20 mouse cellular contexts compared by ENCODE assay signal in genomic region chr8:121765594-121766138, GRCm38 (mm10). TPM values are rescaled to one million over a fixed set of nuclear protein-coding genes. Genes with fewer than 3 reads are reported as not detected.
A peak's percentile ranks its signal among the peaks of the same experiment; 100 is the strongest.
DNase-seq lines count a peak whose midpoint lies in the region; TF ChIP-seq lines count a peak whose summit lies in the region.
"Had no signal": no experiment of that assay in that cellular context is flagged by ENCODE, and none has a peak within 500 bp of the region (broad histone marks: within the 10 kb centered on the region; RNA-seq: fewer than 3 reads in every experiment).

No protein-coding gene starts in this region.

- H3K27ac ChIP-seq in left cerebral cortex, adult 2 months: peak overlapping the region; percentile 10
- H3K27ac ChIP-seq: embryonic facial prominence, embryonic 15.5 days; forebrain, embryonic 10.5 days; heart, embryonic 13.5 days; hindbrain, embryonic 15.5 days had no signal

- TF ChIP-seq CTCF in left cerebral cortex, adult 2 months (IDR thresholded peaks at IDR 0.05): no peak

- no peak overlapping the region for H3K4me3 ChIP-seq in left cerebral cortex, adult 2 months
- H3K4me3 ChIP-seq: embryonic facial prominence, embryonic 15.5 days; erythroblast, embryonic 14.5 days; forebrain, embryonic 10.5 days; heart, embryonic 13.5 days; hindbrain, embryonic 15.5 days had no signal

- intact Hi-C loops in gastrocnemius, postnatal 14 days (cut with DNase I; ENCODE audit: low total_unique reads): no loop called here
- intact Hi-C loops in left cerebral cortex, adult 2 months (cut with DNase I): loop anchor here (5.0 kb wide), 1 partner anchor 33 kb away; no protein-coding TSS in a partner anchor
- intact Hi-C loops in left cerebral cortex, postnatal 14 days (cut with DNase I): no loop called here

- DNase-seq in gastrocnemius, adult 18-20 months (ENCODE audit: low spot score): peak; percentile 42
- DNase-seq in gastrocnemius, postnatal 14 days: no peak
- DNase-seq in left cerebral cortex, adult 2 months (ENCODE audit: extremely low spot score in 1 of 2, low spot score in 2 of 2): no peak
- no peak for DNase-seq in left cerebral cortex, postnatal 14 days (ENCODE audit: low spot score in 2 of 2)
- peak; percentile 59 for DNase-seq in brain, adult 2 months (ENCODE audit: low read depth, low spot score)
- peak; percentile 49 for DNase-seq in telencephalon, adult 2 months (ENCODE audit: low read depth, low spot score)
- DNase-seq in heart, adult 11 months: no peak
- DNase-seq: adrenal gland, postnatal 36 days; cerebellum, adult 11 months; cerebellum, adult 8-10 months; cerebellum, postnatal 14 days; embryo, embryonic 11 days; heart, postnatal 36 days had no signal

RNA-seq across cellular contexts. Expression of gene Jph3, which starts 36.2 kb away (rescaled TPM):
- total RNA-seq in gastrocnemius, adult 18-20 months (2021): under 1 TPM in 1 of 2 experiments, not detected in 1; 0.07 TPM
- under 1 TPM in 1 of 2 experiments, not detected in 1; 0.09 TPM for total RNA-seq in gastrocnemius, postnatal 14 days (2021)
- 100 to 1,000 TPM; 285 to 297 TPM for total RNA-seq in left cerebral cortex, adult 2 months (2021)
- total RNA-seq in left cerebral cortex, postnatal 14 days (2021): 100 to 1,000 TPM; 187 to 192 TPM
- total RNA-seq: common myeloid progenitor, adult 5-6 weeks; granulocyte monocyte progenitor cell, adult 5-6 weeks had no signal

Comparison
In these comparisons a context has a peak if more than half of its experiments do, and no peak if none do; other contexts are left out.
1. DNase-seq: peak in gastrocnemius, adult 18-20 months (single experiment), brain, adult 2 months (single experiment) and telencephalon, adult 2 months (single experiment); none in gastrocnemius, postnatal 14 days (single experiment), left cerebral cortex, adult 2 months (0 of 2), left cerebral cortex, postnatal 14 days (0 of 2) and heart, adult 11 months (single experiment).
2. RNA of gene Jph3, which starts 36.2 kb away (total RNA-seq): 285 to 297 TPM in left cerebral cortex, adult 2 months and 187 to 192 TPM in left cerebral cortex, postnatal 14 days; 0.09 TPM in gastrocnemius, postnatal 14 days and 0.07 TPM in gastrocnemius, adult 18-20 months; every median in the first group is over 100 times any median in the second.